Mouse (Mus musculus): ENCODE measurements at regions not wholly inside any gene's neighbourhood (a gene's known extent, or its start where the extent isn't known, plus 50 kb on each side); places are given as distances from the start of the nearest gene placed in this dataset.

DNA sequence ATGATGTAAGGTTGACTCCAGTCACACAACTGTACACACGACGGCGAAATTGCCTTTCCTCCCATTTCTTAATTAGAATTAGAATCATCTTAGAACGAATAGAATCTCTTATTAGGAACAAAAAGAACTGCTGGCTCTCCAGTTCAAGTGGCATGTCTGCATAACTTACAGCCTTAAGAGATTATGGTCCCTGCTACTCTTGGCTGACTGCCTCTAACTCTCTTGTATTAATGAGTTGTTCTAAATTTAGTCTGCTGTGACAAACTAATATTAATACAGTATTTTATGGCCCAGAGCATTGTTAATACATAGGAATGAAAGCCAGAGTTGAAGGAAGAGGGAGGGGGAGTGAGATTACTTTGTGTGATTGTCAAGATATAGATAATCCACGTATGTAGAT is 100.4 kb downstream of the Zfp326 start:
- DNase-seq, result no peak
- Histone ChIP-seq H3K4me3 (replicated peaks; ENCODE audit: insufficient read depth, low read depth, low read length) (no peak overlapping the region), H3K27ac (ENCODE audit: insufficient read depth, low read length) (no peak overlapping the region), H3K4me1 (ENCODE audit: control insufficient read depth, insufficient read depth, low read length) (no peaks in the 10 kb centered on the region), H3K27me3 (ENCODE audit: control insufficient read depth, insufficient read depth, low read length) (no peaks in the 10 kb centered on the region)
- 87% methylated on average over 5 of the region's 5 CpGs for WGBS
- TF ChIP-seq CTCF (IDR thresholded peaks at IDR 0.05; ENCODE audit: borderline replicate concordance, insufficient read depth, low read depth, low read length) (no peak), POLR2A (IDR thresholded peaks at IDR 0.05; ENCODE audit: borderline replicate concordance, insufficient read depth, low read length) (no peak)

- TF ChIP-seq POLR2A (IDR thresholded peaks at IDR 0.05; ENCODE audit: borderline replicate concordance, insufficient read depth, low read length), result no peak
- TF ChIP-seq CTCF (IDR thresholded peaks at IDR 0.05; ENCODE audit: borderline replicate concordance, insufficient read depth, low read depth, low read length), result no peak
- 54% methylated on average over 5 of the region's 5 CpGs for WGBS
- no peaks in the 10 kb centered on the region for H3K4me1 ChIP-seq (ENCODE audit: control insufficient read depth, insufficient read depth, low read length)
- no peak overlapping the region for H3K4me3 ChIP-seq (replicated peaks; ENCODE audit: insufficient read depth, low read depth, low read length)
- no peak for DNase-seq
- H3K27me3 ChIP-seq (ENCODE audit: control insufficient read depth, insufficient read depth, low read length), result no peaks in the 10 kb centered on the region
- H3K27ac ChIP-seq (ENCODE audit: insufficient read depth, low read length), result no peak overlapping the region
These were observed 99.7 kb downstream of the Zfp326 start for GRCm38 (mm10) chr5:105976076-105976475.

- TF ChIP-seq CTCF (IDR thresholded peaks at IDR 0.05; ENCODE audit: borderline replicate concordance, insufficient read depth, low read depth, low read length) (no peak), POLR2A (IDR thresholded peaks at IDR 0.05; ENCODE audit: borderline replicate concordance, insufficient read depth, low read length) (no peak)
- H3K27ac ChIP-seq (ENCODE audit: insufficient read depth, low read length), result no peak overlapping the region
- WGBS, result 31% methylated on average over 21 of the region's 21 CpGs
- peak overlapping the region; percentile 21 for H3K4me3 ChIP-seq (replicated peaks; ENCODE audit: insufficient read depth, low read depth, low read length)
- H3K4me1 ChIP-seq (ENCODE audit: control insufficient read depth, insufficient read depth, low read length), result no peaks in the 10 kb centered on the region
- DNase-seq, result no peak
- no peaks in the 10 kb centered on the region for H3K27me3 ChIP-seq (ENCODE audit: control insufficient read depth, insufficient read depth, low read length)
These were observed 99.1 kb downstream of the Zfp326 start for GRCm38 (mm10) chr5:105975275-105976011.

DNA sequence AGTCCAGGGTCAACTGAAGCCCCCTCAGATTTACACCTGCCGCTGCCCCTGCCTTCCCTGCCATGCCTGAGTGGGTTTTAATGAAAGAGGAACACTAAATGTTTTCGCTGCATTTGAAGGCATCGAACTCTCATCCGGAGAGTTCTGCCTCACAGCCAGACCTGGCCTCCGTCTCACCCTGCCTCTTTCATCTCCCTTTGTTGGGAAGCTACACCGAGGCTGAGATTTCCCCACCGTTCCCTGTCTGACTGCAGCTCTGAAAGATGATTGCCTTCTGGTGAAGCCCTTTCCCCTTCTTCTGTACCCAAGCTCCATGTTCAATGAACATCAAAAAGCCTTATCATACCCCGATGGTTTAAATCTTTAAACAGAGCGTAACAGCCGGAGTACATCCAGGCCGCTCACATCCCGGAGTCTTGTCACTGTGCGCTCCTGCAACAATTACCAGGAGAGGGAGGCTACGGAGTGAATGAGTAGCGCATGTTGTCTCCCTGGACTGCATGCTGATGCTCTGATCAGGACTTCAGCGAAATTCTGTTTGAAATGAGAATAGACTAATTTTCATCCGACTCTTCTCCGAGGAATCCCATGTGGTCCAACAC is 98.3 kb downstream of the Zfp326 start:
- H3K27ac ChIP-seq (ENCODE audit: insufficient read depth, low read length), result no peak overlapping the region
- no peak for TF ChIP-seq POLR2A (IDR thresholded peaks at IDR 0.05; ENCODE audit: borderline replicate concordance, insufficient read depth, low read length)
- TF ChIP-seq CTCF (IDR thresholded peaks at IDR 0.05; ENCODE audit: borderline replicate concordance, insufficient read depth, low read depth, low read length), result no peak
- H3K27me3 ChIP-seq (ENCODE audit: control insufficient read depth, insufficient read depth, low read length), result no peaks in the 10 kb centered on the region
- no peak for DNase-seq
- 82% methylated on average over 18 of the region's 18 CpGs for WGBS
- no peak overlapping the region for H3K4me3 ChIP-seq (replicated peaks; ENCODE audit: insufficient read depth, low read depth, low read length)
- H3K4me1 ChIP-seq (ENCODE audit: control insufficient read depth, insufficient read depth, low read length), result no peaks in the 10 kb centered on the region

Measured in cerebellum, adult 2 months (tissue).